Mouse (Mus musculus) embryonic facial prominence, embryonic 11.5 days (tissue): ENCODE results near the gene Farp2. TPM values are rescaled to one million over a fixed set of nuclear protein-coding genes. Genes with fewer than 3 reads are reported as not detected.
A peak's percentile ranks its signal among the peaks of the same experiment; 100 is the strongest.

Source experiments
- ATAC-seq: fragments of 200-750 bp; cut with Nextera tagmentation; replicated peaks from 2 replicates; pipeline ENCODE4 v1.8.0; 2017; ENCODE audit warnings: low read depth; ENCODE audit not compliant: insufficient number of reproducible peaks, low FRiP score, low TSS enrichment
- DNase-seq: peaks from one replicate; pipeline ENCODE4 v3.0.0-alpha.2; 2015; ENCODE audit warnings: low spot score
- H3K27ac ChIP-seq: fragments of 300-500 bp; sonication (generic); replicated peaks from 2 replicates; pipeline ENCODE4 v1.5.1; 2014; ENCODE audit warnings: mild to moderate bottlenecking, low read depth, low read length, control low read depth
- H3K27me3 ChIP-seq: fragments of 300-500 bp; sonication (generic); 2 replicates; pipeline ENCODE4 v1.6.1; 2014; ENCODE audit warnings: mild to moderate bottlenecking, low read length, moderate library complexity, mixed read lengths; ENCODE audit not compliant: control insufficient read depth, insufficient read depth
- H3K36me3 ChIP-seq: fragments of 300-500 bp; sonication (generic); replicated peaks from 2 replicates; pipeline ENCODE4 v1.6.1; 2014; ENCODE audit warnings: low read depth, mild to moderate bottlenecking, low read length, moderate library complexity, mixed read lengths; ENCODE audit not compliant: control insufficient read depth, insufficient read depth
- H3K4me1 ChIP-seq: fragments of 300-500 bp; sonication (generic); 2 replicates; pipeline ENCODE4 v1.6.1; 2014; ENCODE audit warnings: low read length, mixed read lengths; ENCODE audit not compliant: control insufficient read depth, insufficient read depth
- H3K4me2 ChIP-seq: fragments of 300-500 bp; sonication (generic); 2 replicates; pipeline ENCODE4 v1.6.1; 2014; ENCODE audit warnings: low read depth, mild to moderate bottlenecking, control low read depth, low read length, moderate library complexity
- H3K4me3 ChIP-seq: fragments of 300-500 bp; sonication (generic); 2 replicates; pipeline ENCODE4 v1.5.1; 2014; ENCODE audit warnings: low read depth, low read length, control low read depth
- H3K9ac ChIP-seq: fragments of 300-500 bp; sonication (generic); replicated peaks from 2 replicates; pipeline ENCODE4 v1.6.1; 2014; ENCODE audit warnings: mild to moderate bottlenecking, control low read depth, low read length
- H3K9me3 ChIP-seq: fragments of 300-500 bp; sonication (generic); replicated peaks from 2 replicates; pipeline ENCODE4 v1.6.1; 2016; ENCODE audit warnings: mild to moderate bottlenecking, low read length, inconsistent platforms, mixed read lengths; ENCODE audit not compliant: control insufficient read depth
- whole genome bisulfite sequencing: fragments of 180-500 bp; shearing (Covaris S2); extraction: QIAGEN DNeasy Blood & Tissue Kit; methylation state at CpG from one replicate; pipeline ENCODE4 v1.1.7; 2014; 5-methylcytosine and 5-hydroxymethylcytosine counted together
- polyA plus RNA-seq: library from polyadenylated mRNA; unstranded; fragments of >200 nt; fragmentation: Nextera tagmentation; extraction: Ambion mirVana; gene quantifications from 2 replicates; pipeline ENCODE4 v1.2.1, GENCODE M21; 2014

The Farp2 gene
- polyA plus RNA-seq, 1 experiment from 2014 or later = 6.9 TPM

- no peak overlapping the region for H3K27ac ChIP-seq
- H3K27me3 ChIP-seq = no peaks in the 10 kb centered on the region
- H3K9me3 ChIP-seq = no peaks in the 10 kb centered on the region
- H3K36me3 ChIP-seq = peaks cover 9% of the 10 kb centered on the region
- no peak overlapping the region for H3K4me2 ChIP-seq
- ATAC-seq (peak; percentile 15; the same call in 1 of the 2 replicates), DNase-seq (no peak)
- no peak overlapping the region for H3K9ac ChIP-seq
- no peak overlapping the region for H3K4me3 ChIP-seq
- H3K4me1 ChIP-seq = peaks cover 4% of the 10 kb centered on the region
- WGBS = 77% methylated on average over 5 of the region's 5 CpGs
Observed at GRCm38 (mm10) chr1:93618948-93619347, 107.1 kb downstream of the Farp2 start.

- no peaks in the 10 kb centered on the region for H3K9me3 ChIP-seq
- DNase-seq = no peak
- H3K36me3 ChIP-seq = peaks cover 17% of the 10 kb centered on the region
- WGBS = 96% methylated on average over 1 of the region's 1 CpGs
- no peak overlapping the region for H3K4me3 ChIP-seq
- no peak overlapping the region for H3K4me2 ChIP-seq
- no peaks in the 10 kb centered on the region for H3K27me3 ChIP-seq
- no peak for ATAC-seq
- H3K9ac ChIP-seq = no peak overlapping the region
- H3K27ac ChIP-seq = no peak overlapping the region
- H3K4me1 ChIP-seq = no peaks in the 10 kb centered on the region
Observed at GRCm38 (mm10) chr1:93624502-93624901, 112.6 kb downstream of the Farp2 start.

GRCm38 (mm10) chr1:93630796-93631195 lies 118.9 kb downstream of the Farp2 start:
- no peak for DNase-seq
- Histone ChIP-seq H3K9me3 (no peaks in the 10 kb centered on the region), H3K4me2 (no peak overlapping the region), H3K9ac (no peak overlapping the region), H3K27me3 (no peaks in the 10 kb centered on the region), H3K27ac (no peak overlapping the region), H3K36me3 (peaks cover 4% of the 10 kb centered on the region), H3K4me1 (no peaks in the 10 kb centered on the region), H3K4me3 (no peak overlapping the region)
- ATAC-seq = no peak
- 94% methylated on average over 3 of the region's 3 CpGs for WGBS

GRCm38 (mm10) chr1:93632723-93633122 lies 120.8 kb downstream of the Farp2 start:
- Histone ChIP-seq H3K36me3 (peaks cover 2% of the 10 kb centered on the region), H3K27ac (no peak overlapping the region), H3K4me2 (no peak overlapping the region), H3K4me3 (no peak overlapping the region), H3K27me3 (no peaks in the 10 kb centered on the region), H3K9me3 (no peaks in the 10 kb centered on the region), H3K4me1 (no peaks in the 10 kb centered on the region), H3K9ac (no peak overlapping the region)
- ATAC-seq (no peak), DNase-seq (no peak)
- 92% methylated on average over 3 of the region's 3 CpGs for WGBS

- no peaks in the 10 kb centered on the region for H3K27me3 ChIP-seq
- peak overlapping the region; percentile 70; the same call in 1 of the 2 replicates for H3K27ac ChIP-seq
- 3% methylated on average over 6 of the region's 6 CpGs for WGBS
- DNase-seq (peak; percentile 43), ATAC-seq (no peak)
- peak overlapping the region; percentile 93 for H3K4me2 ChIP-seq
- peak overlapping the region; percentile 82 for H3K9ac ChIP-seq
- H3K36me3 ChIP-seq = no peaks in the 10 kb centered on the region
- H3K4me1 ChIP-seq = no peaks in the 10 kb centered on the region
- H3K9me3 ChIP-seq = no peaks in the 10 kb centered on the region
- peak overlapping the region; percentile 86 for H3K4me3 ChIP-seq
Observed at GRCm38 (mm10) chr1:93634481-93634891, 122.6 kb downstream of the Farp2 start.

- WGBS = under 1% methylated on average over 54 of the region's 58 CpGs
- Histone ChIP-seq H3K4me2 (peak overlapping the region; percentile 93), H3K27me3 (no peaks in the 10 kb centered on the region), H3K9ac (peak overlapping the region; percentile 82), H3K36me3 (no peaks in the 10 kb centered on the region), H3K4me1 (no peaks in the 10 kb centered on the region), H3K27ac (peak overlapping the region; percentile 70), H3K9me3 (no peaks in the 10 kb centered on the region), H3K4me3 (peak overlapping the region; percentile 86)
- ATAC-seq = peak; percentile 10
- no peak for DNase-seq
Observed at GRCm38 (mm10) chr1:93635091-93635579, 123.3 kb downstream of the Farp2 start.

- DNase-seq = peak; percentile 99
- peak overlapping the region; percentile 93 for H3K4me2 ChIP-seq
- H3K9me3 ChIP-seq = no peaks in the 10 kb centered on the region
- peak overlapping the region; percentile 82 for H3K9ac ChIP-seq
- H3K36me3 ChIP-seq = no peaks in the 10 kb centered on the region
- H3K4me3 ChIP-seq = peak overlapping the region; percentile 86
- no peaks in the 10 kb centered on the region for H3K4me1 ChIP-seq
- peak; percentile 99 for ATAC-seq
- WGBS = 2% methylated on average over 44 of the region's 44 CpGs
- H3K27me3 ChIP-seq = no peaks in the 10 kb centered on the region
- H3K27ac ChIP-seq = peak overlapping the region; percentile 70
Observed at GRCm38 (mm10) chr1:93635580-93636192, 123.8 kb downstream of the Farp2 start.

- H3K36me3 ChIP-seq = no peaks in the 10 kb centered on the region
- peak; percentile 41 for DNase-seq
- H3K27ac ChIP-seq = no peak overlapping the region
- H3K9ac ChIP-seq = peak overlapping the region; percentile 68
- peak overlapping the region; percentile 86 for H3K4me3 ChIP-seq
- H3K27me3 ChIP-seq = no peaks in the 10 kb centered on the region
- H3K4me1 ChIP-seq = no peaks in the 10 kb centered on the region
- peak overlapping the region; percentile 66 for H3K4me2 ChIP-seq
- H3K9me3 ChIP-seq = no peaks in the 10 kb centered on the region
- ATAC-seq = peak; percentile 7
- 34% methylated on average over 7 of the region's 7 CpGs for WGBS
Observed at GRCm38 (mm10) chr1:93636211-93636897, 124.5 kb downstream of the Farp2 start.
